Mouse (Mus musculus): ENCODE results near the gene Iscu.

- TF ChIP-seq POLR2A (IDR thresholded peaks at IDR 0.05; ENCODE audit: borderline replicate concordance, control insufficient read depth, low read depth, low read length) (no peak), CTCF (IDR thresholded peaks at IDR 0.05; ENCODE audit: control insufficient read depth, insufficient read depth, low read length) (no peak)
These were observed 16.1 kb downstream of the Iscu start for GRCm38 (mm10) chr5:113788645-113789044.

Data from bone marrow, adult 2 months (tissue).